Mouse (Mus musculus) stomach, embryonic 14.5 days (tissue): Measurements from ENCODE around the gene Zfp710. TPM values are rescaled to one million over a fixed set of nuclear protein-coding genes. Genes with fewer than 3 reads are reported as not detected.
"Not testable (repeated sequence)": the region's sequence is repeated elsewhere in the genome, so short reads cannot be mapped to it uniquely, and the experiment has no call there.

Experiments used
- ATAC-seq: fragments of 200-750 bp; cut with Nextera tagmentation; 2 replicates; pipeline ENCODE4 v1.8.0; 2017; ENCODE audit warnings: low read depth, moderate TSS enrichment; ENCODE audit not compliant: insufficient number of reproducible peaks, insufficient read depth, low FRiP score
- H3K27ac ChIP-seq: fragments of 300-500 bp; sonication (generic); 2 replicates; pipeline ENCODE4 v1.5.1; 2014; ENCODE audit warnings: mild to moderate bottlenecking, low read length, moderate library complexity, mixed read lengths
- H3K27me3 ChIP-seq: fragments of 300-500 bp; sonication (generic); 2 replicates; pipeline ENCODE4 v1.6.1; 2014; ENCODE audit warnings: low read length, control low read depth, mixed read lengths; ENCODE audit not compliant: control insufficient read depth, insufficient read depth
- H3K36me3 ChIP-seq: fragments of 300-500 bp; sonication (generic); 2 replicates; pipeline ENCODE4 v1.6.1; 2014; ENCODE audit warnings: mild to moderate bottlenecking, control low read depth, low read length, moderate library complexity, mixed read lengths; ENCODE audit not compliant: control insufficient read depth, insufficient read depth
- H3K4me1 ChIP-seq: fragments of 300-500 bp; sonication (generic); 2 replicates; pipeline ENCODE4 v1.6.1; 2014; ENCODE audit warnings: low read length, control low read depth, mixed read lengths; ENCODE audit not compliant: control insufficient read depth, insufficient read depth
- H3K4me2 ChIP-seq: fragments of 300-500 bp; sonication (generic); replicated peaks from 2 replicates; pipeline ENCODE4 v1.6.1; 2014; ENCODE audit warnings: low read depth, low read length, control low read depth
- H3K4me3 ChIP-seq: fragments of 300-500 bp; sonication (generic); 2 replicates; pipeline ENCODE4 v1.5.1; 2014; ENCODE audit warnings: low read depth, low read length, control low read depth
- H3K9ac ChIP-seq: fragments of 300-500 bp; sonication (generic); replicated peaks from 2 replicates; pipeline ENCODE4 v1.6.1; 2014; ENCODE audit warnings: low read depth, mild to moderate bottlenecking, control low read depth, low read length, moderate library complexity, mixed read lengths
- H3K9me3 ChIP-seq: fragments of 300-500 bp; sonication (generic); 2 replicates; pipeline ENCODE4 v1.6.1; 2016; ENCODE audit warnings: low read depth, low read length, control low read depth; ENCODE audit not compliant: control insufficient read depth
- WGBS: fragments of 180-500 bp; shearing (Covaris S2); extraction: QIAGEN DNeasy Blood & Tissue Kit; methylation state at CpG from one replicate; pipeline ENCODE4 v1.1.7; 2014; 5-methylcytosine and 5-hydroxymethylcytosine counted together
- polyA plus RNA-seq: library from polyadenylated mRNA; unstranded; fragments of >200 nt; fragmentation: Nextera tagmentation; extraction: Ambion mirVana; gene quantifications from 2 replicates; pipeline ENCODE4 v1.2.1, GENCODE M21; 2014

Zfp710 gene
- polyA plus RNA-seq, 1 experiment from 2014 or later = 16.4 TPM

- Histone ChIP-seq H3K9ac (no peak overlapping the region), H3K36me3 (no peaks in the 10 kb centered on the region), H3K4me2 (no peak overlapping the region), H3K4me1 (peaks cover 17% of the 10 kb centered on the region), H3K4me3 (no peak overlapping the region), H3K27ac (no peak overlapping the region), H3K27me3 (no peaks in the 10 kb centered on the region), H3K9me3 (no peaks in the 10 kb centered on the region)
- no peak for ATAC-seq
- 94% methylated on average over 4 of the region's 4 CpGs for WGBS
Measured at GRCm38 (mm10) chr7:80047041-80047440, 22.4 kb downstream of the Zfp710 start.

- WGBS = 71% methylated on average over 2 of the region's 2 CpGs
- H3K4me3 ChIP-seq = no peak overlapping the region
- no peak overlapping the region for H3K9ac ChIP-seq
- H3K4me2 ChIP-seq = no peak overlapping the region
- H3K27ac ChIP-seq = no peak overlapping the region
- H3K9me3 ChIP-seq = no peaks in the 10 kb centered on the region
- no peaks in the 10 kb centered on the region for H3K27me3 ChIP-seq
- no peaks in the 10 kb centered on the region; the same call in 1 of the 2 replicates for H3K36me3 ChIP-seq
- peaks cover 24% of the 10 kb centered on the region for H3K4me1 ChIP-seq
- ATAC-seq = no peak
Measured at GRCm38 (mm10) chr7:80049746-80050145, 25.1 kb downstream of the Zfp710 start.

- 85% methylated on average over 1 of the region's 1 CpGs for WGBS
- H3K4me3 ChIP-seq, H3K27ac ChIP-seq, H3K9me3 ChIP-seq, H3K27me3 ChIP-seq, H3K36me3 ChIP-seq, H3K4me2 ChIP-seq, ATAC-seq, H3K9ac ChIP-seq: not testable (repeated sequence)
- H3K4me1 ChIP-seq = peaks cover 24% of the 10 kb centered on the region
Measured at GRCm38 (mm10) chr7:80050382-80050781, 25.8 kb downstream of the Zfp710 start.

GRCm38 (mm10) chr7:80051835-80052234, 27.2 kb downstream of the Zfp710 start:
- Histone ChIP-seq H3K36me3 (no peaks in the 10 kb centered on the region; the same call in 1 of the 2 replicates), H3K9me3 (no peaks in the 10 kb centered on the region), H3K9ac (no peak overlapping the region), H3K4me1 (peaks cover 33% of the 10 kb centered on the region), H3K4me3 (no peak overlapping the region), H3K27me3 (no peaks in the 10 kb centered on the region), H3K4me2 (no peak overlapping the region), H3K27ac (peak overlapping the region; percentile 48; the same call in 1 of the 2 replicates)
- 37% methylated on average over 6 of the region's 6 CpGs for WGBS
- ATAC-seq = no peak

GRCm38 (mm10) chr7:80052261-80052660, 27.6 kb downstream of the Zfp710 start:
- Histone ChIP-seq H3K9ac (no peak overlapping the region), H3K4me3 (no peak overlapping the region), H3K36me3 (no peaks in the 10 kb centered on the region; the same call in 1 of the 2 replicates), H3K4me1 (peaks cover 33% of the 10 kb centered on the region), H3K27ac (peak overlapping the region; percentile 48; the same call in 1 of the 2 replicates), H3K27me3 (no peaks in the 10 kb centered on the region), H3K9me3 (no peaks in the 10 kb centered on the region), H3K4me2 (no peak overlapping the region)
- peak; percentile 46; the same call in 1 of the 2 replicates for ATAC-seq
- 14% methylated on average over 11 of the region's 11 CpGs for WGBS

GRCm38 (mm10) chr7:80053147-80053546, 28.5 kb downstream of the Zfp710 start:
- H3K4me1 ChIP-seq = peaks cover 39% of the 10 kb centered on the region
- H3K27me3 ChIP-seq = no peaks in the 10 kb centered on the region
- H3K27ac ChIP-seq = no peak overlapping the region

GRCm38 (mm10) chr7:80055781-80056180, 31.2 kb downstream of the Zfp710 start:
- ATAC-seq = no peak
- H3K27ac ChIP-seq = no peak overlapping the region
- 65% methylated on average over 12 of the region's 12 CpGs for WGBS
- peaks cover 47% of the 10 kb centered on the region for H3K4me1 ChIP-seq
- no peak overlapping the region for H3K4me2 ChIP-seq
- H3K9ac ChIP-seq = no peak overlapping the region
- no peak overlapping the region for H3K4me3 ChIP-seq
- H3K27me3 ChIP-seq = no peaks in the 10 kb centered on the region
- no peaks in the 10 kb centered on the region; the same call in 1 of the 2 replicates for H3K36me3 ChIP-seq
- no peaks in the 10 kb centered on the region for H3K9me3 ChIP-seq

More at GRCm38 (mm10) chr7:80053147-80053546, 28.5 kb downstream of the Zfp710 start:
- Histone ChIP-seq H3K4me2 (no peak overlapping the region), H3K4me3 (no peak overlapping the region), H3K9ac (no peak overlapping the region), H3K9me3 (no peaks in the 10 kb centered on the region), H3K36me3 (no peaks in the 10 kb centered on the region; the same call in 1 of the 2 replicates)
- ATAC-seq = no peak
- WGBS = 89% methylated on average over 9 of the region's 9 CpGs

GRCm38 (mm10) chr7:80057002-80057691, 32.5 kb downstream of the Zfp710 start:
- H3K4me1 ChIP-seq = peaks cover 39% of the 10 kb centered on the region

More at GRCm38 (mm10) chr7:80057002-80057691, 32.5 kb downstream of the Zfp710 start:
- H3K27me3 ChIP-seq = no peaks in the 10 kb centered on the region
- H3K4me2 ChIP-seq = no peak overlapping the region
- H3K9ac ChIP-seq = no peak overlapping the region
- H3K27ac ChIP-seq = peak overlapping the region; percentile 73; the same call in 1 of the 2 replicates
- ATAC-seq = peak; percentile 82
- H3K9me3 ChIP-seq = no peaks in the 10 kb centered on the region
- H3K36me3 ChIP-seq = no peaks in the 10 kb centered on the region; the same call in 1 of the 2 replicates
- H3K4me3 ChIP-seq = no peak overlapping the region
- WGBS = 48% methylated on average over 4 of the region's 4 CpGs
